Mouse (Mus musculus) neural tube, embryonic 10.5 days (tissue): ENCODE data around the gene Vps13a.
"Not testable (repeated sequence)": the region's sequence is repeated elsewhere in the genome, so short reads cannot be mapped to it uniquely, and the experiment has no call there.

ENCODE experiments used
- DNase-seq: peaks from one replicate; pipeline ENCODE4 v3.0.0-alpha.2; 2017; ENCODE audit warnings: low spot score; ENCODE audit errors: extremely low spot score

Vps13a gene

DNA sequence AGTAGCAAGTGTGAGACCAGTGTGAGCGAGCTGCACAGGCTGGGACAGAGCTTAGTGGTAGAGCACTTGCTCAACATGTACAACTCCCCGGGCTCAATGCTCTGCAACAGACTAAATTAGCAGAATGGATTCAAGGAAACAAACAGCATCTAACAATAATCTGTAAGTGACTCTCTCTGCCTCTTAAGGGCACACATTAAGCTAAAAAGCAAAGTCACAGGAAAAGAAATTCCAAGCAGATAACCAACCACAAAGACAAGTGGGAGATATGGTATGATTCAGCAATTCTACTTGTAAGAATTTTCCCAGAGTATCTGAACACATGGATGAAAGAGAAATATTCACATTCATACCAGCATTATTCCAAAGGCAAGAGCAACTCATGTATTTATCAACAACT lies 13.3 kb downstream of the Vps13a start:
- no peak for DNase-seq

GRCm38 (mm10) chr19:16757439-16757838 lies 23.3 kb downstream of the Vps13a start:
- not testable (repeated sequence) for DNase-seq

DNA sequence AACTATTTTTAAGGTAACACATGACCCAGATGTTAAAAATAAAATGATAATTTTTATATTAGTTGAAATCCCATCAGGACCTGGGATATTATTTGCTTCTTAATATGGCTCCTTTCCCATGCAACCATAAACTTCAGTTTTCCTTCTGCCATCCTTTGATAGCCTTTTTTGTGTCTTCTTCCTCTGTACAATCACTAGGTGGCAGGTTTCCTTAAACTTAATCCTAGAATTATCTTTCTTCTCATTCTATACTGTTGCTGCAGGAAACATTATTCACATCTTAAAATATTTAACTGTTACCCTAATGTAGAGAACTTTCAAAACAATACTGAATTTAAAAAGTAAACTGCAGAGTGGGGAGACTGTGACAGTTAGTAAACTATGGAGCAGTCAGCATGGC lies 24.9 kb downstream of the Vps13a start:
- no peak for DNase-seq

- no peak for DNase-seq
Measured at GRCm38 (mm10) chr19:16755226-16755625, 25.5 kb downstream of the Vps13a start.

DNA sequence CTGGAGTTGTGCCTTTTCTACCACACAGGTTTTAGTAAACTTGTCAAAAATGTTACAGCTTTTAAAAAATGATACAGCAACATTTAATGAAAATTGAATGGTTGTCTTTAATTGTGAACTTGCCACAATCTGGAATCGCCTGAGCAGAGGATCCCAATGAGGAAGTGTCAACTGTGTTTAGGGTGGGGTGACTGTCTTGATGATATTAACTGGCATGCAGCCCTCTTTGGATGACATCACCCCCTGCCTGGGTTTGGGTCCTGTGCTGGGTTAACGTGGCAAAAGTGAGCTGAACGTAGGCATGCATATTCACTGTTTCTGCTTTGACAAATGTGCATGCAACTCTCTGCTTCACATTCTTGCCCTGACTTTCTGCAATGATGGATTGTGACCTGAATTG lies 27.6 kb downstream of the Vps13a start:
- DNase-seq = no peak

DNA sequence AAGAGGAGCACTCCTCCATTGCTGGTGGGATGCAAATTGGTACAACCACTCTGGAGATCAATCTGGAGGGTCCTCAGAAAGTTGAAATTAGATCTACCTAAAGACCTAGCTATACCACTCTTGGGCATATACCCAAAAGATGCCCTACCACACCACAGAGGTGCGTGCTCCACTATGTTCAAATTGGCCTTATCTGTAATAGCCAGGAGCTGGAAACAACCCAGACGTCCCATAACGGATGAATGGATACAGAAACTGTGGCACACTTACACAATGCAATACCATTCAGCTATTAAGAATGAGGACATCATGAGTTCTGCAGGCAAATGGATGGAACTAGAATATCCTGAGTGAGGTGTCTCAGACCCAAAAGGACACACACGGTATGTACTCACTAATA lies 43.9 kb downstream of the Vps13a start:
- no peak for DNase-seq

DNA sequence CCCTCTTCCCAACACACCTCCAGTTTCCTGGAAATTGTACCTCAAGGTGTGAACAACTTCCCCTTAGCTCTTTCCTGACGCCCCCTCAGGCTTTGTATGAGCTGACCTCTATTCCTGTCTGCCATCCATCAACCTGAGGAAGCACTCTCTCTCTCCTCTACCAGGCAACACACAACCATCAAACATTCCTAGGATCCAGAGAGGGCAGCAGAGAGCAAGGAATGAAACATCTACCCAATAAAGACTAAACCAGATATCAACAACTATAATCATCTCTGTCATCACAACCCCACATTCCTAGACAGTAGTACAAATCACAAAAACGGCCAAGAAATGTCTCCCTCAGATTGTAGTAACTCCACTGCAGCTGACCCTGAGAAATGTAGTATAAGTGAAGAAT lies 52.0 kb downstream of the Vps13a start:
- no peak for DNase-seq

- DNase-seq = no peak
Measured at GRCm38 (mm10) chr19:16715249-16715648, 65.5 kb downstream of the Vps13a start.

- no peak for DNase-seq
Measured at GRCm38 (mm10) chr19:16701790-16702189, 78.9 kb downstream of the Vps13a start.

GRCm38 (mm10) chr19:16684922-16685321 lies 95.8 kb downstream of the Vps13a start:
- no peak for DNase-seq

GRCm38 (mm10) chr19:16684210-16684609 lies 96.5 kb downstream of the Vps13a start:
- DNase-seq = no peak

GRCm38 (mm10) chr19:16625610-16626395 lies 154.9 kb downstream of the Vps13a start:
- no peak for DNase-seq

GRCm38 (mm10) chr19:16624994-16625393 lies 155.7 kb downstream of the Vps13a start:
- DNase-seq = no peak

GRCm38 (mm10) chr19:16623154-16623553 lies 157.6 kb downstream of the Vps13a start:
- DNase-seq = no peak

GRCm38 (mm10) chr19:16607634-16608033 lies 173.1 kb downstream of the Vps13a start:
- no peak for DNase-seq

GRCm38 (mm10) chr19:16602026-16602425 lies 178.7 kb downstream of the Vps13a start:
- DNase-seq = no peak

DNA sequence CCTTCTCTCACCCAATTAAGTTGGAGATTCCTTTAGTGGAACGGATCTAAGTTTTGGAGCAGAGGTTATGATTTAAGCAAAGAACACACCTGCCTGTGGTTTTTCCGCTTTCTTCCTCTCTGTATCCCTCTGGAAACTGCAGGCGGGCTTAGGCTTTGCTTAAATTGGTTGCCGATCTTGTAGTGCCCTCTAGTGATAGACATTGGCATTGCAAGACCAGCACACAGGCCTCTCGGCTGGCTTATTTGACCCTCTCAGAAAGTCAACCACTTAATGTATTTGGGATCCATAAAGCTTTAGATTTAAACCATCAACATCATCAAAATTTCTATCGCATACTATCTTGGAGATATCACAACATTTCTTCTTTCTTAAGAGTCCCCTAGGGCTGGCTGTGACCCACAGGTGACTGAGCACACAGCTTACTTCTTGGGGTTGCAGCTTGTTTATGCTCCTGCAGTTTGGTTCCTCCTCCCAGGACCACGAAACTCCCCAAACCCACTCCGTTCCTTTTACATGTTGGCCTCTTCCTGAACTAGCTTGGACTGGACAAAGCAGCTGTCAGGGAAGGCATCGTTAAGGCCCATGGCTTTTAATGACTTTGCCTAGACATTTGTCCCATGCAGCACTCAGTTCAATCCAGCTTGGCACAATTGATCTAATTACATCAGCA lies 181.3 kb downstream of the Vps13a start:
- DNase-seq = peak; percentile 80

GRCm38 (mm10) chr19:16598653-16599297 lies 182.0 kb downstream of the Vps13a start:
- DNase-seq = peak; percentile 18

GRCm38 (mm10) chr19:16597216-16597615 lies 183.5 kb downstream of the Vps13a start:
- DNase-seq = no peak

GRCm38 (mm10) chr19:16593975-16594317 lies 186.8 kb downstream of the Vps13a start:
- no peak for DNase-seq

- no peak for DNase-seq
Measured at GRCm38 (mm10) chr19:16593256-16593974, 187.3 kb downstream of the Vps13a start.

GRCm38 (mm10) chr19:16585379-16585778 lies 195.4 kb downstream of the Vps13a start:
- DNase-seq = no peak
